Mouse (Mus musculus) neural tube, embryonic 14.5 days (tissue): ENCODE data around the gene Maml2. TPM values are rescaled to one million over a fixed set of nuclear protein-coding genes. Genes with fewer than 3 reads are reported as not detected.

Source experiments
- ATAC-seq: fragments of 200-750 bp; cut with Nextera tagmentation; 2 replicates; pipeline ENCODE4 v1.8.0; 2017; ENCODE audit warnings: low read depth, mild to moderate bottlenecking, moderate TSS enrichment, moderate library complexity
- H3K27ac ChIP-seq: fragments of 300-500 bp; sonication (generic); 2 replicates; pipeline ENCODE4 v1.5.1; 2014; ENCODE audit warnings: low read depth, mild to moderate bottlenecking, control low read depth, low read length, moderate library complexity, mixed read lengths
- H3K27me3 ChIP-seq: fragments of 300-500 bp; sonication (generic); 2 replicates; pipeline ENCODE4 v1.6.1; 2014; ENCODE audit warnings: low read length; ENCODE audit not compliant: control insufficient read depth, insufficient read depth
- H3K36me3 ChIP-seq: fragments of 300-500 bp; sonication (generic); 2 replicates; pipeline ENCODE4 v1.6.1; 2014; ENCODE audit warnings: low read length, mixed read lengths; ENCODE audit not compliant: control insufficient read depth, insufficient read depth
- H3K4me1 ChIP-seq: fragments of 300-500 bp; sonication (generic); 2 replicates; pipeline ENCODE4 v1.6.1; 2014; ENCODE audit warnings: low read length; ENCODE audit not compliant: control insufficient read depth, insufficient read depth
- H3K4me2 ChIP-seq: fragments of 300-500 bp; sonication (generic); 2 replicates; pipeline ENCODE4 v1.6.1; 2014; ENCODE audit warnings: mild to moderate bottlenecking, low read depth, low read length, control low read depth
- H3K4me3 ChIP-seq: fragments of 300-500 bp; sonication (generic); 2 replicates; pipeline ENCODE4 v1.5.1; 2014; ENCODE audit warnings: low read depth, low read length, control low read depth, mixed read lengths
- H3K9ac ChIP-seq: fragments of 300-500 bp; sonication (generic); replicated peaks from 2 replicates; pipeline ENCODE4 v1.6.1; 2014; ENCODE audit warnings: low read depth, mild to moderate bottlenecking, control low read depth, low read length, mixed read lengths
- H3K9me3 ChIP-seq: fragments of 300-500 bp; sonication (generic); 2 replicates; pipeline ENCODE4 v1.6.1; 2016; ENCODE audit warnings: low read length; ENCODE audit not compliant: control insufficient read depth
- WGBS: fragments of 180-500 bp; shearing (Covaris S2); extraction: QIAGEN DNeasy Blood & Tissue Kit; methylation state at CpG from one replicate; pipeline ENCODE4 v1.1.7; 2014; 5-methylcytosine and 5-hydroxymethylcytosine counted together
- polyA plus RNA-seq: library from polyadenylated mRNA; unstranded; fragments of >200 nt; fragmentation: Nextera tagmentation; extraction: Ambion mirVana; gene quantifications from 2 replicates; pipeline ENCODE4 v1.2.1, GENCODE M21; 2014

Maml2 gene
- polyA plus RNA-seq, 1 experiment from 2014 or later: 13.2 TPM

DNA sequence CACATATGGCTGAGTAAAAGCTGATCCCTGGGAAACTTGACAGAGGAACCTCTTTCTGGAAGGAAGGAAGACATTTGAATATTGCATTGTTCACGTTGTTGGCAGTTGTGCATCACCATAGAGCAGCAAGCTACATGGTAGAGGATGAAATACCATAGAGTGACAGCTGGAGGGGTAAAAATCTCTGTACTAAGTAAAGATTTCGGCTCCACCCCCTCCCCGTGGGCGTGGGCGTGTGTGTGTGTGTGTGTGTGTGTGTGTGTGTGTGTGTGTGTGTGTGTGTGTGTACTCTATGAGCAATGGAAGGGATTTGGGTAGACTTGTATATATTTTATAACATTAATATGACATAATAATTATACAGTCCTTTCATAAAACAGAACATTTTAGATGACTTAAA, 324.7 kb downstream of the Maml2 start:
- Histone ChIP-seq H3K4me3 (no peak overlapping the region), H3K27me3 (no peaks in the 10 kb centered on the region), H3K36me3 (no peaks in the 10 kb centered on the region), H3K9ac (no peak overlapping the region), H3K4me2 (no peak overlapping the region), H3K27ac (no peak overlapping the region), H3K9me3 (no peaks in the 10 kb centered on the region), H3K4me1 (peaks cover 7% of the 10 kb centered on the region; the same call in 1 of the 2 replicates)
- no peak for ATAC-seq
- WGBS: 87% methylated on average over 5 of the region's 5 CpGs

DNA sequence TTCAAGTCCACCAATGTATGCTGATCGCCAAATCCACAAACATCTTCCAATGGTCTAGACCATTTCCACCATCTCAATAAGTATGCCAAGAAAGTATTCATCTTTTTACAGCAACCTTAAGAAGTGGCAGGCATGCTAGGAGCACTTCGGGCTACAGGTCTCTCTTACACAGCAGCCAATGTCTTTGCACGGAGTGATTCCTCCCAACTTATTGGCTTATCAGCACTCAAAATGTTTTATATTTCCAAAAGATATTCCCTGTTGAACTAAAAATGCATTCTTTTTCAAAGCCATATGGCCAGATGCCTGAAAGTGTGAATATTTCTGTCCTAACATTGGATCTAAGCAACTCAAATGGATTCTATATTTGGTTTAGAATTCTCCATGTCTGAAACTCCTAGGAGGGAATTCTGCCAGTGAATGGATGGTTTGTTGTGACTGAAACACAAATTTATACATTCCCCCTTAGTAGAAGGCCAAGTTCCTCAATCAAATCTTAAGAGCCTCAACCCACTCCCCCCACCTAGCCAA, 326.2 kb downstream of the Maml2 start:
- Histone ChIP-seq H3K27ac (no peak overlapping the region), H3K4me3 (no peak overlapping the region), H3K27me3 (no peaks in the 10 kb centered on the region), H3K36me3 (no peaks in the 10 kb centered on the region), H3K9ac (no peak overlapping the region), H3K9me3 (no peaks in the 10 kb centered on the region), H3K4me2 (no peak overlapping the region), H3K4me1 (peaks cover 7% of the 10 kb centered on the region; the same call in 1 of the 2 replicates)
- WGBS: 98% methylated on average over 3 of the region's 3 CpGs
- ATAC-seq: no peak

DNA sequence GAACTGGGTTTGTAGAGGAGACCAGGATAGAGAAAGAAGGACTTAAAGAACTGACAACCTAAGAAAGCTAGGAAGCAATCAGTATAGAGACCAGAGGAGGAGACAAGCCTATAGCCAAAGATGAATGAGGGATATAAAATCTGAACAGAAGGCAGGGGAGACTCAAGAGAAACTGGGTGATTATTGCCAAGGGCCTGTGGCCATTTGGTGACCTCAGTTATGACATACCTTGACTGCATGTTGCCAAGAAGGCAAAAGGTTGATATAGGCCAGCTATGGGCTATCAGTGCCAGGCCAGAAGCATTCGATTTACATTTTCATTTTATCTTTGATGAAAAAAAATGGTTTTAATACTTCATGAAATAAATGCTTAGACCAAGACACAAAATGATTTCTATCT, 327.0 kb downstream of the Maml2 start:
- Histone ChIP-seq H3K4me2 (no peak overlapping the region), H3K9me3 (no peaks in the 10 kb centered on the region), H3K27me3 (no peaks in the 10 kb centered on the region), H3K27ac (no peak overlapping the region), H3K36me3 (no peaks in the 10 kb centered on the region), H3K4me3 (no peak overlapping the region), H3K4me1 (peaks cover 7% of the 10 kb centered on the region; the same call in 1 of the 2 replicates), H3K9ac (no peak overlapping the region)
- ATAC-seq: no peak
- 93% methylated on average over 1 of the region's 1 CpGs for WGBS

DNA sequence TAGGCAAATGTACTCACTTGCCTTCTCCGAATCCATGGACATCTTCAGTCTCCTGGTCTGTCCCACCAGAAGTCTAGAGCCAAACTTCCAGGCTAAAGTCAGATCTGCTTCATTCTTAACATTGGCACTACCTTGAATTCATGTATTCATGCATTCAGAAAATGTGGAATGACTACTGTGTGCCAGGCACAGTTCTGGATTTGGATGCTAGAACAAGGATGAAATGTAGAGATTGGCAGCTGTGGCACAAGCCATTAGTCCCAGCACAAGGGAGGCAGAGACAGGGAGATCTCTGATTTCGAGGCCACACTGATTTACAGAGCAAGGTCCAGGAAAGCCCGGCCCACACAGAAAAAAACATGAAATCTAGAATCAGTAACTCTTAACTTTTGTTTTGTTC, 327.5 kb downstream of the Maml2 start:
- H3K27me3 ChIP-seq: no peaks in the 10 kb centered on the region
- WGBS: 99% methylated on average over 3 of the region's 3 CpGs
- peaks cover 7% of the 10 kb centered on the region; the same call in 1 of the 2 replicates for H3K4me1 ChIP-seq

DNA sequence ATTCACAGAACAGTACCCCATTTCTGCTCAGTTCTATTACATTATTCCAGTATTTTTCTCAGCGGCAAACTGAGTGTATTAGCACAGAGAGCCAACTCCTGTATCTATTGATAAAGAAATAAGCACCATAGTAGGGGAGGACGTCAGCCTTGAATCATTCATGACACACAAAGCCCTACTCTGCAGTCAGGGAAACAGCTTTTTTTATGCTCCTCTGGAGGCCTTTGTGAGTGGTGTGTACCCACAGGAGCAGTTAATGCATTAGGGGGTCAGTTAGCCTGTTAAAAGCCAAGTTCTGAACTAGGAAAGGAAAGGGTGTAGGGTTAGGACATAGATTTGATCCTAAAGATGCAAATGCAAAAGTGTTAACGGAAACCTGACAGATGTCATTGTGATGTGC, 328.7 kb downstream of the Maml2 start:
- no peak overlapping the region for H3K4me3 ChIP-seq
- H3K4me1 ChIP-seq: peaks cover 7% of the 10 kb centered on the region; the same call in 1 of the 2 replicates
- WGBS: 21% methylated on average over 3 of the region's 3 CpGs
- no peak overlapping the region for H3K4me2 ChIP-seq
- no peak overlapping the region for H3K9ac ChIP-seq
- no peak overlapping the region for H3K27ac ChIP-seq
- ATAC-seq: peak; percentile 44; the same call in 1 of the 2 replicates
- no peaks in the 10 kb centered on the region for H3K9me3 ChIP-seq
- no peaks in the 10 kb centered on the region for H3K36me3 ChIP-seq
- no peaks in the 10 kb centered on the region for H3K27me3 ChIP-seq

More for the DNA sequence above, 327.5 kb downstream of the Maml2 start:
- Histone ChIP-seq H3K27ac (no peak overlapping the region), H3K4me3 (no peak overlapping the region), H3K36me3 (no peaks in the 10 kb centered on the region), H3K4me2 (no peak overlapping the region), H3K9ac (no peak overlapping the region), H3K9me3 (no peaks in the 10 kb centered on the region)
- ATAC-seq: no peak

DNA sequence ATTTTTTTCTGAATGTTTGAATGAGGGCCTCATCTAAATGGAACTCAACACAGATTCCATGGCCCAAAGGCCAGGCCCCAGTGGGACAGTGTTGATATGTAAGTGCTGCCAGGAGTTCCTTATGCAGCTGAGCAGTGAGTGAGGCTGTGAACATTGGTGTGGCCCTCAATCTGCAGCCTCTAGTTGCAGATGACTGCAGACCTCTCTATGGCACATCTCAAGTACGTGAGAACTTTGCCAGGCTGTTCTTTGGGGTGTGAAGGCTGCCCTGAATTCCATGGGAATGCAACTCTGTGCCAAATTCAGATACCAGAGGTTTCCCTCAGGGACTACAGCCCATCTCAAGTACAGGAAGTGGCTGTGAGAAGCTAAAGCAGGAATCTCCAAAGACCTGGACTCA, 335.6 kb downstream of the Maml2 start:
- Histone ChIP-seq H3K27ac (no peak overlapping the region), H3K9ac (no peak overlapping the region), H3K9me3 (no peaks in the 10 kb centered on the region), H3K4me1 (no peaks in the 10 kb centered on the region), H3K36me3 (no peaks in the 10 kb centered on the region), H3K27me3 (no peaks in the 10 kb centered on the region), H3K4me2 (no peak overlapping the region), H3K4me3 (no peak overlapping the region)
- ATAC-seq: no peak
- WGBS: 76% methylated on average over 1 of the region's 1 CpGs

DNA sequence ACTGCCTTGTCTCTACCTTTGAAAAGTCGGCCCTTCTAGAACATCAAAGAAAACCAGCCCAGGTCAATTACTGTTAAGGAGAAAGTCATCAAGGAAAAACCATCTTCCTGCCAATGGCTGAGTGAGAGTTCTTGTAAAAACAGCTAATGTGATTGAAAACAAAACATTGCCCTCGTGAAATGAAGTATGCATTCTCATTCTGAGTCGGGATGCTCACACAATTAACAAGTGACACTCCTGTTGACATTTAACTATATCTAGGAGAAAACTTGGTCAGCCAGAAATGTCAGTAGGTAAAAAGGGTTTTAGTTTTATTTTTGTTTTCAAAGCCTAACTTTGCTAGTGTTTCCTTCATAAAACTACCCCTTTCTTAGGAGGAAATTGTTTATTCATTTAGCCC, 341.9 kb downstream of the Maml2 start:
- peaks cover 4% of the 10 kb centered on the region; the same call in 1 of the 2 replicates for H3K4me1 ChIP-seq
- no peak overlapping the region for H3K4me2 ChIP-seq
- no peaks in the 10 kb centered on the region for H3K27me3 ChIP-seq
- 53% methylated on average over 3 of the region's 3 CpGs for WGBS
- no peak for ATAC-seq
- no peak overlapping the region for H3K27ac ChIP-seq
- no peak overlapping the region for H3K9ac ChIP-seq
- H3K36me3 ChIP-seq: no peaks in the 10 kb centered on the region
- no peaks in the 10 kb centered on the region for H3K9me3 ChIP-seq
- no peak overlapping the region for H3K4me3 ChIP-seq

DNA sequence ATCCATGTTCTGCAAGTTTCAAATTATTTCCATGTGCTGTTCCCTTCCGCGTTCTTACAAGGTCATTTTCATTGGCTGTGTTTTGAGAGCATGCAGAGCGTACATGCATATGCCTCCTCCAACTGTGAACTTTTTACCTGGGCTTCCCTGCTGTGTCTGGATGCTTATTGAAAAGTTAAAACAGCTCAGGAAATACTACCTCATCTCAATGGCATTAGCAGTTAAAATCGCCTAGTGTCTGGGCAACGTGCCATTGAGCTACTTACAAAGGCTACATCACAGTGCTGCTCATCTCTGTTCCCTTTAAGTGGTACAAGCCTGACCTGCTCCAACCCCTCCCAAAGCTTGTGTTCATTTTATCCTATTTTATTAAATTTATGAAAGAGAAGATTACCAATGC, 347.4 kb downstream of the Maml2 start:
- H3K9ac ChIP-seq: no peak overlapping the region
- 53% methylated on average over 5 of the region's 5 CpGs for WGBS
- H3K4me2 ChIP-seq: no peak overlapping the region
- H3K4me1 ChIP-seq: peaks cover 6% of the 10 kb centered on the region; the same call in 1 of the 2 replicates
- no peaks in the 10 kb centered on the region for H3K27me3 ChIP-seq
- no peaks in the 10 kb centered on the region for H3K9me3 ChIP-seq
- H3K4me3 ChIP-seq: no peak overlapping the region
- no peaks in the 10 kb centered on the region for H3K36me3 ChIP-seq
- ATAC-seq: peak; percentile 54
- no peak overlapping the region for H3K27ac ChIP-seq

DNA sequence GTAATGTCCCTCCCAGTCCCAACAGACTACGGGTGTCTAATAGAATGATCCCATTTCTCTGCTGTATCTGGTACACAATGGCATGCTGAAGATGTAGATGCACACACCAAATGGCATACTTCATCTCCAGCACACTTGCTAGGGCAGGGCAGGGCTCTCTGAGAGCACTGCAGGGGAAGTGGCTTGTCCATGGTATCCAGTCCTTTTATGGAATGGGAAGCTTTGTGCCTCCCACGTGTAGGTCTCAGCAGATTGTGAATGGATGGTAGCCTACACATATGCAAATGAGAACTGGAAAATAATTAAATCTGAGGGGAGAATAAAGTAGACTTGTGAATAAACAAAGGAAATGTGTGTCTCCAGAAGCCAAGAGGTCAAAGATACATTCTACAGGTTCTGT, 353.3 kb downstream of the Maml2 start:
- no peaks in the 10 kb centered on the region for H3K27me3 ChIP-seq
- 49% methylated on average over 2 of the region's 2 CpGs for WGBS
- no peak overlapping the region for H3K4me3 ChIP-seq
- no peak for ATAC-seq
- no peak overlapping the region for H3K4me2 ChIP-seq
- peaks cover 9% of the 10 kb centered on the region for H3K4me1 ChIP-seq
- H3K27ac ChIP-seq: no peak overlapping the region
- no peak overlapping the region for H3K9ac ChIP-seq
- H3K36me3 ChIP-seq: no peaks in the 10 kb centered on the region
- no peaks in the 10 kb centered on the region for H3K9me3 ChIP-seq
